Mouse (Mus musculus): Measurements from ENCODE around the gene Btf3l4. TPM values are rescaled to one million over a fixed set of nuclear protein-coding genes. Genes with fewer than 3 reads are reported as not detected.
A peak's percentile ranks its signal among the peaks of the same experiment; 100 is the strongest.

Btf3l4 gene
- total and polyA plus RNA-seq, 2 experiments from 2014 or later, result 89.6 to 152 TPM

GRCm38 (mm10) chr4:108779763-108780056 lies 53.7 kb downstream of the Btf3l4 start:
- H3K9ac ChIP-seq (replicated peaks; ENCODE audit: low read length), result peak overlapping the region; percentile 96
- no peaks in the 10 kb centered on the region for H3K36me3 ChIP-seq (ENCODE audit: insufficient read depth, low read length)
- H3K27ac ChIP-seq, result peak overlapping the region; percentile 97
- TF ChIP-seq CTCF (IDR thresholded peaks at IDR 0.05; ENCODE audit: low read depth), result peak; percentile 38
- H3K4me3 ChIP-seq (ENCODE audit: low read length), result peak overlapping the region; percentile 95
- no peaks in the 10 kb centered on the region for H3K27me3 ChIP-seq (ENCODE audit: insufficient read depth, low read length)
- DNase-seq (ENCODE audit: low spot score) (no peak), ATAC-seq (no peak)
- H3K9me3 ChIP-seq (ENCODE audit: low read length), result no peaks in the 10 kb centered on the region
- H3K4me1 ChIP-seq (ENCODE audit: insufficient read depth, low read length), result no peaks in the 10 kb centered on the region
- peak overlapping the region; percentile 75 for H3K4me2 ChIP-seq (ENCODE audit: low read depth, low read length)
- 0% methylated on average over 7 of the region's 7 CpGs for WGBS

GRCm38 (mm10) chr4:108768527-108768926 lies 64.9 kb downstream of the Btf3l4 start:
- Histone ChIP-seq H3K27me3 (ENCODE audit: insufficient read depth, low read length) (no peaks in the 10 kb centered on the region), H3K4me1 (ENCODE audit: insufficient read depth, low read length) (no peaks in the 10 kb centered on the region), H3K4me2 (ENCODE audit: low read depth, low read length) (no peak overlapping the region), H3K4me3 (ENCODE audit: low read length) (no peak overlapping the region), H3K27ac (no peak overlapping the region), H3K9me3 (ENCODE audit: low read length) (no peaks in the 10 kb centered on the region), H3K36me3 (ENCODE audit: insufficient read depth, low read length) (no peaks in the 10 kb centered on the region), H3K9ac (replicated peaks; ENCODE audit: low read length) (no peak overlapping the region)
- TF ChIP-seq CTCF (IDR thresholded peaks at IDR 0.05; ENCODE audit: low read depth), result no peak
- ATAC-seq (no peak), DNase-seq (ENCODE audit: low spot score) (no peak)

Other genes with a start within 250 kb of the Btf3l4 start
- gene Cc2d1b, start 213.7 kb downstream of the Btf3l4 start, total RNA-seq (2014; rRNA removed), result 39.4 and 40.8 TPM in 2 replicates
- 18.7 and 19.9 TPM in 2 replicates for gene Cc2d1b, start 213.7 kb downstream of the Btf3l4 start, polyA plus RNA-seq (2015; fragmentation: Nextera tagmentation; extraction: Ambion mirVana)
- 0.47 TPM in 1 of 2 replicates, not detected in the other for gene 3110021N24Rik, start 114.0 kb downstream of the Btf3l4 start, total RNA-seq (2014; rRNA removed)
- 2.4 and 2.7 TPM in 2 replicates for gene 3110021N24Rik, start 114.0 kb downstream of the Btf3l4 start, polyA plus RNA-seq (2015; fragmentation: Nextera tagmentation; extraction: Ambion mirVana)
- gene Zfyve9, start 52.8 kb downstream of the Btf3l4 start, total RNA-seq (2014; rRNA removed), result 25.9 and 28.5 TPM in 2 replicates
- 9.2 and 10.0 TPM in 2 replicates for gene Zfyve9, start 52.8 kb downstream of the Btf3l4 start, polyA plus RNA-seq (2015; fragmentation: Nextera tagmentation; extraction: Ambion mirVana)
- 38.1 and 41.3 TPM in 2 replicates for gene Txndc12, start 987 bp upstream of the Btf3l4 start, total RNA-seq (2014; rRNA removed)
- gene Txndc12, start 987 bp upstream of the Btf3l4 start, polyA plus RNA-seq (2015; fragmentation: Nextera tagmentation; extraction: Ambion mirVana), result 68.2 and 73.3 TPM in 2 replicates
- 34.5 and 34.8 TPM in 2 replicates for gene Kti12, start 14.2 kb upstream of the Btf3l4 start, total RNA-seq (2014; rRNA removed)
- gene Kti12, start 14.2 kb upstream of the Btf3l4 start, polyA plus RNA-seq (2015; fragmentation: Nextera tagmentation; extraction: Ambion mirVana), result 29.4 and 29.7 TPM in 2 replicates
- 1.4 TPM in 1 of 2 replicates, not detected in the other for gene A730015C16Rik, start 15.0 kb upstream of the Btf3l4 start, total RNA-seq (2014; rRNA removed)
- 1.2 and 1.6 TPM in 2 replicates for gene A730015C16Rik, start 15.0 kb upstream of the Btf3l4 start, polyA plus RNA-seq (2015; fragmentation: Nextera tagmentation; extraction: Ambion mirVana)
- gene Rab3b, start 45.4 kb upstream of the Btf3l4 start, total RNA-seq (2014; rRNA removed), result 76.3 and 99.1 TPM in 2 replicates
- 289 and 314 TPM in 2 replicates for gene Rab3b, start 45.4 kb upstream of the Btf3l4 start, polyA plus RNA-seq (2015; fragmentation: Nextera tagmentation; extraction: Ambion mirVana)
- 36.8 and 36.9 TPM in 2 replicates for gene Nrd1, start 167.0 kb upstream of the Btf3l4 start, total RNA-seq (2014; rRNA removed)
- gene Nrd1, start 167.0 kb upstream of the Btf3l4 start, polyA plus RNA-seq (2015; fragmentation: Nextera tagmentation; extraction: Ambion mirVana), result 51.2 and 52.3 TPM in 2 replicates

All from hindbrain, postnatal 0 days (tissue).